Comparison of ENCODE assay signal across 15 mouse cellular contexts in the genomic region with DNA sequence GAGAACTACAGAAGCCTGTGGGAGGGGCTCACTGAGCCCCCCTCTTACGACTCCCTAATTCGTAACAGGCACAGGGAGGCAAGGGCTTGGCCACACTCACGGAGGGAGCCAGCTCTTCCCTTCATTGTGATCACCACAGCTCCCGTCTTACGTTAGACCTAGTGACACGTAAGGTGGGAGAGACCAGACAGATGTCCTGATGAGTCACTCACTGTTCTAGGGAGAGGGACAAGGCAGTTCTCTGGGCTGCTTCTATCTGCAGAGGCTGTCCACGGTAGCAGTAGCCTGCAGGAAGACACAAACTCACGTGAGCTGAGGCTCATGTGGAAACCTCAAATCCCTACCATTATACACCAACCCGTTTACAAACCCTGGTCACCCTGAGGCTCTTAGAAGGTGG. TPM values are rescaled to one million over a fixed set of nuclear protein-coding genes. Genes with fewer than 3 reads are reported as not detected.
DNase-seq lines count a peak whose midpoint lies in the region; ATAC-seq and TF ChIP-seq lines count a peak whose summit lies in the region.
"Had no signal": no experiment of that assay in that cellular context is flagged by ENCODE, and none has a peak within 500 bp of the region (broad histone marks: within the 10 kb centered on the region; RNA-seq: fewer than 3 reads in every experiment).

No protein-coding gene starts in this region.

- 79% methylated on average over 9 of the region's 9 CpGs for WGBS in forebrain, embryonic 11.5 days
- 84% methylated on average over 9 of the region's 9 CpGs for WGBS in forebrain, embryonic 15.5 days
- WGBS in midbrain, embryonic 10.5 days: 84% methylated on average over 9 of the region's 9 CpGs
- 85% methylated on average over 9 of the region's 9 CpGs for WGBS in midbrain, embryonic 15.5 days
- 69% methylated on average over 9 of the region's 9 CpGs for WGBS in liver, postnatal 0 days (ENCODE audit: insufficient replicate concordance)

- H3K4me1 ChIP-seq in forebrain, embryonic 11.5 days (replicated peaks; ENCODE audit: control insufficient read depth, insufficient read depth, low read length): peaks cover 7% of the 10 kb centered on the region; the same call in 1 of the 2 replicates
- peaks cover 29% of the 10 kb centered on the region for H3K4me1 ChIP-seq in forebrain, embryonic 15.5 days
- peaks cover 59% of the 10 kb centered on the region for H3K4me1 ChIP-seq in midbrain, embryonic 10.5 days
- H3K4me1 ChIP-seq in midbrain, embryonic 15.5 days: peaks cover 41% of the 10 kb centered on the region
- peaks cover 3% of the 10 kb centered on the region for H3K4me1 ChIP-seq in liver, postnatal 0 days (ENCODE audit: insufficient read depth)

- H3K9ac ChIP-seq in forebrain, embryonic 11.5 days (ENCODE audit: low read length): no peak overlapping the region
- no peak overlapping the region for H3K9ac ChIP-seq in forebrain, embryonic 15.5 days (replicated peaks)
- H3K9ac ChIP-seq in midbrain, embryonic 15.5 days: no peak overlapping the region
- H3K9ac ChIP-seq in liver, postnatal 0 days (replicated peaks): no peak overlapping the region; the same call in 1 of the 2 replicates

- TF ChIP-seq EP300 in liver, postnatal 0 days (IDR thresholded peaks at IDR 0.05; ENCODE audit: low read depth): no peak

- no peak for TF ChIP-seq CTCF in liver, postnatal 0 days (IDR thresholded peaks at IDR 0.05; ENCODE audit: low read depth)

- 0 out of 2 replicates have a peak overlapping the region, but pooled peaks have one; percentile 1 for H3K4me2 ChIP-seq in forebrain, embryonic 11.5 days (ENCODE audit: low read depth, low read length, severe bottlenecking)
- no peak overlapping the region for H3K4me2 ChIP-seq in forebrain, embryonic 15.5 days (replicated peaks)
- no peak overlapping the region for H3K4me2 ChIP-seq in midbrain, embryonic 15.5 days
- peak overlapping the region; percentile 53 for H3K4me2 ChIP-seq in liver, postnatal 0 days (ENCODE audit: low read depth, low read length)
- H3K4me2 ChIP-seq: embryonic facial prominence, embryonic 13.5 days had no signal

- H3K36me3 ChIP-seq in forebrain, embryonic 11.5 days (ENCODE audit: control insufficient read depth, insufficient read depth, low read length): no peaks in the 10 kb centered on the region
- H3K36me3 ChIP-seq in forebrain, embryonic 15.5 days: peaks cover 22% of the 10 kb centered on the region; the same call in 1 of the 2 replicates
- H3K36me3 ChIP-seq in midbrain, embryonic 10.5 days: peaks cover 22% of the 10 kb centered on the region
- H3K36me3 ChIP-seq in midbrain, embryonic 15.5 days (replicated peaks): peaks cover 26% of the 10 kb centered on the region; the same call in 1 of the 2 replicates
- H3K36me3 ChIP-seq in liver, postnatal 0 days (replicated peaks; ENCODE audit: insufficient read depth, low read length): no peaks in the 10 kb centered on the region; the same call in 1 of the 2 replicates

- H3K9me3 ChIP-seq in forebrain, embryonic 11.5 days (ENCODE audit: control insufficient read depth, low read length): no peaks in the 10 kb centered on the region
- H3K9me3 ChIP-seq in forebrain, embryonic 15.5 days: no peaks in the 10 kb centered on the region
- H3K9me3 ChIP-seq in midbrain, embryonic 10.5 days (replicated peaks): no peaks in the 10 kb centered on the region
- no peaks in the 10 kb centered on the region for H3K9me3 ChIP-seq in midbrain, embryonic 15.5 days
- no peaks in the 10 kb centered on the region for H3K9me3 ChIP-seq in liver, postnatal 0 days (ENCODE audit: low read length)
- H3K9me3 ChIP-seq: embryonic facial prominence, embryonic 13.5 days had no signal

- no peak for ATAC-seq in forebrain, embryonic 11.5 days (replicated peaks; ENCODE audit: low FRiP score)
- no peak for ATAC-seq in forebrain, embryonic 15.5 days (replicated peaks)
- ATAC-seq in midbrain, embryonic 15.5 days (replicated peaks): no peak
- ATAC-seq in erythroid progenitor cell, adult 5-6 weeks (replicated peaks; ENCODE audit: low FRiP score, poor library complexity, severe bottlenecking): peak; percentile 77
- peak; percentile 89 for ATAC-seq in liver, postnatal 0 days
- ATAC-seq: lung, postnatal 0 days; midbrain, embryonic 16.5 days had no signal

- no peaks in the 10 kb centered on the region for H3K27me3 ChIP-seq in forebrain, embryonic 11.5 days (ENCODE audit: control insufficient read depth, insufficient read depth, low read length)
- no peaks in the 10 kb centered on the region for H3K27me3 ChIP-seq in forebrain, embryonic 15.5 days
- H3K27me3 ChIP-seq in midbrain, embryonic 10.5 days (ENCODE audit: low read depth, poor library complexity, severe bottlenecking): peaks cover 9% of the 10 kb centered on the region; the same call in 1 of the 2 replicates
- H3K27me3 ChIP-seq in midbrain, embryonic 15.5 days (replicated peaks): no peaks in the 10 kb centered on the region
- H3K27me3 ChIP-seq in liver, postnatal 0 days (ENCODE audit: insufficient read depth, low read length): no peaks in the 10 kb centered on the region
- H3K27me3 ChIP-seq: embryonic facial prominence, embryonic 13.5 days had no signal

- H3K27ac ChIP-seq in forebrain, embryonic 11.5 days (ENCODE audit: low read depth, low read length): 0 out of 2 replicates have a peak overlapping the region, but pooled peaks have one; percentile 25
- H3K27ac ChIP-seq in forebrain, embryonic 15.5 days (replicated peaks): no peak overlapping the region
- H3K27ac ChIP-seq in midbrain, embryonic 10.5 days (replicated peaks): peak overlapping the region; percentile 71
- H3K27ac ChIP-seq in midbrain, embryonic 15.5 days: no peak overlapping the region
- H3K27ac ChIP-seq in liver, postnatal 0 days (ENCODE audit: low read depth): peak overlapping the region; percentile 83
- H3K27ac ChIP-seq: embryonic facial prominence, embryonic 13.5 days had no signal

- DNase-seq in forebrain, embryonic 11.5 days (ENCODE audit: low spot score): no peak
- no peak for DNase-seq in midbrain, embryonic 10.5 days (ENCODE audit: low spot score)
- no peak for DNase-seq in liver, postnatal 0 days
- DNase-seq in kidney, adult 9 months: no peak
- DNase-seq in yolk sac, embryonic 10.5 days (ENCODE audit: low spot score): no peak
- DNase-seq: B cell, adult 2 months; heart, postnatal 4 days; kidney, adult 8-10 months; thymus, postnatal 25 days had no signal

- H3K4me3 ChIP-seq in forebrain, embryonic 11.5 days (ENCODE audit: low read depth, low read length): no peak overlapping the region
- no peak overlapping the region for H3K4me3 ChIP-seq in forebrain, embryonic 15.5 days
- no peak overlapping the region for H3K4me3 ChIP-seq in midbrain, embryonic 10.5 days
- no peak overlapping the region for H3K4me3 ChIP-seq in midbrain, embryonic 15.5 days
- 0 out of 2 replicates have a peak overlapping the region, but pooled peaks have one; percentile 7 for H3K4me3 ChIP-seq in liver, postnatal 0 days (ENCODE audit: low read depth, low read length)
- H3K4me3 ChIP-seq: embryonic facial prominence, embryonic 13.5 days had no signal

RNA-seq across cellular contexts. Expression of a gene that starts 52.9 kb away (rescaled TPM):
- polyA plus RNA-seq in forebrain, embryonic 11.5 days (2014; fragmentation: Nextera tagmentation; extraction: Ambion mirVana): 45.9 and 50.0 TPM in 2 replicates
- polyA plus RNA-seq in forebrain, embryonic 15.5 days (2015; fragmentation: Nextera tagmentation; extraction: Ambion mirVana): 44.5 and 44.6 TPM in 2 replicates
- polyA plus RNA-seq in midbrain, embryonic 10.5 days (2016; fragmentation: Nextera tagmentation; extraction: Ambion mirVana): 46.4 and 48.8 TPM in 2 replicates
- 46.1 and 47.9 TPM in 2 replicates for polyA plus RNA-seq in midbrain, embryonic 15.5 days (2015; fragmentation: Nextera tagmentation; extraction: Ambion mirVana)
- total RNA-seq in erythroid progenitor cell, adult 5-6 weeks (2015; ENCODE audit: low replicate concordance): 2.5 and 3.2 TPM in 2 replicates
- 1.2 and 3.6 TPM in 2 replicates for total RNA-seq in erythroid progenitor cell, adult 5-6 weeks (2017; ENCODE audit: low replicate concordance)
- polyA plus RNA-seq in liver, postnatal 0 days (2015; fragmentation: Nextera tagmentation; extraction: Ambion mirVana): 10.8 and 10.9 TPM in 2 replicates

Comparison
In these comparisons a context has a peak if more than half of its experiments do, and no peak if none do; other contexts are left out.
1. H3K27ac ChIP-seq: peak in forebrain, embryonic 11.5 days (single experiment), midbrain, embryonic 10.5 days (single experiment) and liver, postnatal 0 days (single experiment); none in forebrain, embryonic 15.5 days (single experiment) and midbrain, embryonic 15.5 days (single experiment).
2. H3K4me2 ChIP-seq: peak in forebrain, embryonic 11.5 days (single experiment) and liver, postnatal 0 days (single experiment); none in forebrain, embryonic 15.5 days (single experiment) and midbrain, embryonic 15.5 days (single experiment).
3. ATAC-seq: peak in erythroid progenitor cell, adult 5-6 weeks (single experiment) and liver, postnatal 0 days (single experiment); none in forebrain, embryonic 11.5 days (single experiment), forebrain, embryonic 15.5 days (single experiment) and midbrain, embryonic 15.5 days (single experiment).